Mouse (Mus musculus) ES-E14 (cell line): ENCODE measurements around the gene Spef1. TPM values are rescaled to one million over a fixed set of nuclear protein-coding genes. Genes with fewer than 3 reads are reported as not detected.

Experiments used
- DNase-seq: peaks from one replicate; pipeline ENCODE4 v3.0.0-alpha.2; 2013; ENCODE audit warnings: low read depth, low spot score
- H3K27ac ChIP-seq: 2 replicates; pipeline ENCODE4 v1.5.1; 2012; ENCODE audit warnings: low read depth, mild to moderate bottlenecking, low read length, moderate library complexity, mixed read lengths; ENCODE audit not compliant: poor library complexity, insufficient read depth, severe bottlenecking
- H3K36me3 ChIP-seq: 2 replicates; pipeline ENCODE4 v1.6.1; 2012; ENCODE audit warnings: mild to moderate bottlenecking, low read length, moderate library complexity, mixed read lengths; ENCODE audit not compliant: control insufficient read depth, poor library complexity, insufficient read depth, severe bottlenecking
- H3K4me1 ChIP-seq, 2 experiments: fragments of 150-350 bp in 1 of 2; sonication (generic) in 1 of 2; 2 replicates each; pipeline ENCODE4 v1.6.1; 2012; ENCODE audit warnings: low read length in 2 of 2, mild to moderate bottlenecking in 1 of 2, mixed read lengths in 1 of 2; ENCODE audit not compliant: control insufficient read depth in 2 of 2, insufficient read depth in 2 of 2, poor library complexity in 1 of 2
- H3K4me3 ChIP-seq, 2 experiments: fragments of 150-350 bp in 1 of 2; sonication (generic) in 1 of 2; 2 replicates each; pipeline ENCODE4 v1.5.1; 2012; ENCODE audit warnings: low read length in 2 of 2, low read depth in 1 of 2, mild to moderate bottlenecking in 1 of 2, mixed read lengths in 1 of 2; ENCODE audit not compliant: insufficient read depth in 1 of 2, poor library complexity in 1 of 2, severe bottlenecking in 1 of 2
- H3K9ac ChIP-seq: 2 replicates; pipeline ENCODE4 v1.6.1; 2012; ENCODE audit warnings: low read depth, mild to moderate bottlenecking, low read length, mixed read lengths; ENCODE audit not compliant: poor library complexity, insufficient read depth, severe bottlenecking
- H3K9me3 ChIP-seq: fragments of 150-350 bp; sonication (generic); 2 replicates; pipeline ENCODE4 v1.6.1; 2012; ENCODE audit warnings: low read depth, mild to moderate bottlenecking, low read length; ENCODE audit not compliant: control insufficient read depth, insufficient read depth
- CHD2 ChIP-seq: IDR thresholded peaks from 2 replicates; pipeline ENCODE4 v1.6.1; 2014; ENCODE audit warnings: mild to moderate bottlenecking, low read depth, low read length, inconsistent platforms
- HCFC1 ChIP-seq: IDR thresholded peaks from 2 replicates; pipeline ENCODE4 v1.6.1; 2012; ENCODE audit warnings: low read length, inconsistent platforms, borderline replicate concordance; ENCODE audit not compliant: insufficient read depth
- MAFK ChIP-seq: IDR thresholded peaks from 2 replicates; pipeline ENCODE4 v1.6.1; 2014; ENCODE audit warnings: mild to moderate bottlenecking, low read depth, low read length, inconsistent platforms; ENCODE audit not compliant: insufficient read depth
- ZC3H11A ChIP-seq: IDR thresholded peaks from 2 replicates; pipeline ENCODE4 v1.6.1; 2012; ENCODE audit warnings: low read depth, mild to moderate bottlenecking, inconsistent platforms, low read length, borderline replicate concordance
- ZNF384 ChIP-seq: IDR thresholded peaks from 2 replicates; pipeline ENCODE4 v1.6.1; 2012; ENCODE audit warnings: low read depth, low read length, inconsistent platforms
- in situ Hi-C, 2 experiments: fragments of 600-800 bp; cut with MboI; formaldehyde crosslinking; loops; one replicate each; pipeline ENCODE4 v1.15.1; 2025; ENCODE audit warnings: low sequenced_read_pairs in 2 of 2, inconsistent platforms in 1 of 2; ENCODE audit not compliant: unreplicated experiment in 2 of 2
- total RNA-seq: library from RNA; depleted of rRNA; stranded (reverse); fragments of 300-350 nt; gene quantifications from 2 replicates; pipeline ENCODE4 v1.2.3, GENCODE M21; 2012

Gene Spef1
- total RNA-seq, 1 experiment: 1.5 TPM

DNA sequence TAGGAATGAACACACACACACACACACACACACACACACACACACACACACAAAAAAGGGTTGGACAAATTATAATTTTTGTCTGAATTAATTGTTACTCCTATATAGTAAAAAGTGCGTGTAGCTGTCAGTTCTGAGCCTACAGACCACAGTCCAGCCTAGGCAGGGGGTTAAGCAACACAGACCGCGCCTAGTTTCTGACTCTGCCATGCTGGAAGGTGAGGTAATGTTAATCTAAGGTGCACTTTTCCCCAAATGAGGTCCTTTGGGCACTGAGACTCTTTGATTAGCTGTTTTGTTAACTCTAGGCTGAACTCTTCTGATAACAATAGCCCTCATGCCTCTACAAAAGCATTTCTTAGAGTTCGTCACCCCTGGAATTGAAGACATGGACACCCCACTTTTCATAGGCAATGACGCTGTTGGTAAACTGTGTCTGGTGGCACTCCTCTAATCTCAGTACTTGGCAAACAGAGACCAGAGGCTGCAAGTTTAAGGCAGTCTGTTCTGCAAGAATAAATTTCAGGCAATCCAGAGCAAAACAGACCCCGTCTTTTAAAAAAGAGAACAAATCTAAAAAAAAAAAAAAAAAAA is 16.8 kb upstream of the Spef1 start:
- peaks cover 2 to 5% of the 10 kb centered on the region in 2 experiments; a peak in 1 of 4 replicates for H3K4me1 ChIP-seq
- in situ Hi-C loops: no loop called here
- no peak overlapping the region for H3K4me3 ChIP-seq
- H3K9me3 ChIP-seq: no peaks in the 10 kb centered on the region
- H3K27ac ChIP-seq: no peak overlapping the region
- H3K36me3 ChIP-seq: no peaks in the 10 kb centered on the region
- DNase-seq: no peak
- no peak overlapping the region for H3K9ac ChIP-seq
- TF ChIP-seq HCFC1: no peak
- TF ChIP-seq ZC3H11A: no peak
- no peak for TF ChIP-seq MAFK
- no peak for TF ChIP-seq CHD2
- TF ChIP-seq ZNF384: no peak

DNA sequence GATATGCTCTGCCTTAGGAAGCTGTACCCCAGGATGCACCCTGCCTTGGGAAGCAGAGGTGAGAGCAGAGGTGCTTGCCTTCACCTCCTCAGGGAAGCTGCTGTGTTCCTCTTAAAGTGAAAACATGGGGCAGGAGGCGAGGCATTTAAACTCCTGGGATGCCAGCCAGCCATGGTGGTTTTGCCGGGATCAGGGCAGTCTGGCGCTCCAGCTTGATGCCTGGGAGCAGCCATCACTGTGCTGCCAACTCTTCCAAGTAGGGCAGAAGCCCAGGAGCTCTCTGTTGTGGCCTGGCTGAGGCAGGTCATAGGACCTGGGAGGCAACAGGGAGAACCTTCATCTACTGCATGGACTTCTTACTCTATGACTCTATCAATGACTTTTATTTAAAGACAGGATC is 14.2 kb upstream of the Spef1 start:
- H3K36me3 ChIP-seq: peaks cover 2% of the 10 kb centered on the region; the same call in 1 of the 2 replicates
- no peaks in the 10 kb centered on the region for H3K9me3 ChIP-seq
- DNase-seq: no peak
- no peak overlapping the region for H3K9ac ChIP-seq
- no peak overlapping the region for H3K27ac ChIP-seq
- peaks cover 2 to 14% of the 10 kb centered on the region in 2 experiments; a peak in 1 of 4 replicates for H3K4me1 ChIP-seq
- TF ChIP-seq MAFK: no peak
- H3K4me3 ChIP-seq: no peak overlapping the region
- in situ Hi-C loops: no loop called here

DNA sequence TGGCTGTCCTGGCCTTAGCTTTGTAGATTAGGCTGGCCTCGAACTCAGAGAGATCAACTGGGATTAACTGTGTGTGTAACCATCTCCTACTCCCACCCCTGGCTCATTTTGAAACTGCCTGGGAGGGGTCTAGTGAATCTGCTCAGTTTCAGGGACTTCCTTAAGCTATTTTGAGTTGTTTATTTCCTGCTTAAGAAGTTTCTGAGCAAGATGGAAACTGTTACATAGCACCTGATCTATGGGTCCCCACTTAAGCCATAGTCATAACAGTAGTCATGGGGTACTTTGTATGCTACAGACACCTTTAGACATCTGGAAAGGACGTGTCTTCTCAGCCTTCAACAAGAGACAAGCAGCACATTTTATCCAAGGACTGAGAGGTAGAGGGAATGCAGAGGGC is 13.6 kb upstream of the Spef1 start:
- peaks cover 2 to 14% of the 10 kb centered on the region in 2 experiments; a peak in 1 of 4 replicates for H3K4me1 ChIP-seq
- no peak overlapping the region for H3K27ac ChIP-seq
- in situ Hi-C loops: no loop called here
- no peaks in the 10 kb centered on the region for H3K9me3 ChIP-seq
- no peak for TF ChIP-seq ZC3H11A
- TF ChIP-seq HCFC1: no peak
- no peak for TF ChIP-seq ZNF384
- TF ChIP-seq CHD2: no peak
- TF ChIP-seq MAFK: no peak
- H3K4me3 ChIP-seq: no peak overlapping the region
- H3K36me3 ChIP-seq: peaks cover 2% of the 10 kb centered on the region; the same call in 1 of the 2 replicates
- no peak for DNase-seq
- no peak overlapping the region for H3K9ac ChIP-seq

DNA sequence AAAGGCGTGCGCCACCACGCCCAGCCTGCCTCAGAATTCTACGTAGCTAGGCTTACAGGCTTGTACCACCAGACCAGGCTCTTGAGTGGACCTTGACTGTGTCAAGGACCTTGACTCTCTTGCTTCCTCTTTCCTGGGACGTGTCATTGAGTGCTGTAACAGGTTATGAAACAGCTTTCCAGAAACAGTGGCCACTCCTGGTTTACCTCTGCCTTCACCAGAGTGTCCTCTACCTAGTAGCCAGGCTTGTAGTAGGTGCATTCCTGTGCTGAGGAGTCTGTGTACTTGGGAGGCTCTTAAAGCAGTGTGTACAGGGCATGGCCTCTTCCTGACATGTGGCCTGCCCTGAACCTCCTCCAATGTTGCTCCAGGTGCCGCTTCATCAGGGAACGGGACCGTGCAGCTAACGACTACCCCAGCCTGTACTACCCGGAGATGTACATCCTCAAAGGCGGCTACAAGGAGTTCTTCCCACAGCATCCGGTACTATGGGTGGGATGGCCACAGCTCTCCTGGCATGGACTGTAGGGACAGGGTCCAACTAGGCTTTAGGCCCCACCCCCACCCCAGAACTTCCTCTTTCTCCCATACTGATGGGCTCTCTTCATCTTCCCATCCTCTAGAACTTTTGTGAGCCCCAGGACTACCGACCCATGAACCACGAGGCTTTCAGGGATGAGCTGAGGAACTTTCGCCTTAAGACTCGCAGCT is 9.7 kb upstream of the Spef1 start:
- Histone ChIP-seq H3K4me1 (peaks cover 0 to 9% of the 10 kb centered on the region in 2 experiments; a peak in 1 of 4 replicates), H3K27ac (no peak overlapping the region), H3K9me3 (no peaks in the 10 kb centered on the region), H3K36me3 (peaks cover 13% of the 10 kb centered on the region; the same call in 1 of the 2 replicates), H3K9ac (no peak overlapping the region), H3K4me3 (no peak overlapping the region)
- TF ChIP-seq ZC3H11A: no peak
- no peak for TF ChIP-seq ZNF384
- DNase-seq: no peak
- in situ Hi-C loops: no loop called here

DNA sequence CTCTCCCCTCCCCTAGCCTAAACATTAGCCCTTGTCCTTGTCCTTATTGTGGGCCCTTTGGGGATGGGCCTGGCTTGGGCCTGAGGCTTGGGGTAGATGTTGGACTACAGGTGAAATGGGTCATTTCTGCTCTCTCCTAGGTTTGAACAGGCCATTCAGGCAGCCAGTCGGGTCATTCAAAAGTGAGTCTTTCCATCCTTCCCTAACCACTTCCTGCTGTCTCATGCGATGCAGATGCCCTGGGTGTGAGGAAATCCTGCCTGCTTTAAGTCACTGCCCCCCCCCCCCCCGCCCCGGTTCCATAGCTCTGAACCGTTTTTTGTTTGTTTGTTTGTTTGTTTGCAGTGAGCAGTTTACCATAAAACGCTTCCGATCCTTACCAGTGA is 3.9 kb upstream of the Spef1 start:
- no peak overlapping the region for H3K27ac ChIP-seq
- H3K9ac ChIP-seq: no peak overlapping the region
- no peak for DNase-seq
- H3K36me3 ChIP-seq: peaks cover 15% of the 10 kb centered on the region; the same call in 1 of the 2 replicates
- peaks cover 0 to 13% of the 10 kb centered on the region in 2 experiments; a peak in 3 of 4 replicates for H3K4me1 ChIP-seq
- in situ Hi-C loops: no loop called here
- no peaks in the 10 kb centered on the region for H3K9me3 ChIP-seq
- H3K4me3 ChIP-seq: no peak overlapping the region
- TF ChIP-seq ZC3H11A (no peak), CHD2 (no peak), ZNF384 (no peak), HCFC1 (no peak), MAFK (no peak)
